8 mouse cellular contexts compared by ENCODE assay signal in the genomic region with DNA sequence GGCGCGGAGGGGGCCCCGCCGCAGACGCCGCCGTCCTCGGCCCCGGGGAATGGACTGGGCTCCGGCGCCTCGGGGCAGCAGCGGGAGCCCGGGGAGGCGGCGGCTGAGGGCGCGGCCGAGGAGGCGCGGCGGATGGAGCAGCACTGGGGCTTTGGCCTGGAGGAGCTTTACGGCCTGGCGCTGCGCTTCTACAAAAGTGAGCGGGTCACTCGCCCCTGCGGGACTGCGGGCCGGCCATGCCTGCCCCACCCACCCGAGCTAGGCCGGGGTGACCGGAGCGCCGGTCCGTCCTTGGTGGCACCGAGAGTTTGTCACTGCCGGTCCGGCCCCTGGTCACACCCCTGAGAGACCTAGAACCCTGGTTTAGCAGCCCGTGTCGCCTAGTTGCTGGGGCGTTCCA. TPM values are rescaled to one million over a fixed set of nuclear protein-coding genes. Genes with fewer than 3 reads are reported as not detected.
DNase-seq lines count a peak whose midpoint lies in the region; ATAC-seq and TF ChIP-seq lines count a peak whose summit lies in the region.

No protein-coding gene starts in this region.

- H3ac ChIP-seq in myocyte (ENCODE audit: control insufficient read depth, insufficient read length), result peak overlapping the region; percentile 80

- peaks cover 53% of the 10 kb centered on the region for H3K79me2 ChIP-seq in myocyte (ENCODE audit: control insufficient read depth, insufficient read depth)

- peak overlapping the region; percentile 99 for H3K9ac ChIP-seq in heart, embryonic 13.5 days
- peak overlapping the region; percentile 96 for H3K9ac ChIP-seq in forebrain, embryonic 14.5 days (ENCODE audit: low read length)
- H3K9ac ChIP-seq in liver, embryonic 11.5 days (ENCODE audit: low read depth, low read length), result peak overlapping the region; percentile 94

- POLR2A ChIA-PET in Patski (lab: Charles Lee), result interaction anchor here (0.5 to 1.4 kb wide), 3 partner anchors 9 to 124 kb away, joined by 3 to 5 read pairs (median 4); no protein-coding TSS in a partner anchor

- H3K9me3 ChIP-seq in heart, embryonic 13.5 days, result no peaks in the 10 kb centered on the region
- no peaks in the 10 kb centered on the region for H3K9me3 ChIP-seq in forebrain, embryonic 14.5 days (replicated peaks; ENCODE audit: control insufficient read depth, low read length)
- H3K9me3 ChIP-seq in liver, embryonic 11.5 days (ENCODE audit: control insufficient read depth, low read length), result no peaks in the 10 kb centered on the region

- no peak for TF ChIP-seq POLR2A in myocyte (IDR thresholded peaks at IDR 0.05; ENCODE audit: insufficient read length, low read depth)

- peak overlapping the region; percentile 90 for H3K4me2 ChIP-seq in heart, embryonic 13.5 days
- peak overlapping the region; percentile 64 for H3K4me2 ChIP-seq in forebrain, embryonic 14.5 days (ENCODE audit: low read length)
- H3K4me2 ChIP-seq in liver, embryonic 11.5 days, result peak overlapping the region; percentile 85
- peak overlapping the region; percentile 98 for H3K4me2 ChIP-seq in myocyte (ENCODE audit: low read depth)

- WGBS in heart, embryonic 13.5 days, result 0% methylated on average over 38 of the region's 42 CpGs
- WGBS in forebrain, embryonic 14.5 days, result 1% methylated on average over 36 of the region's 42 CpGs
- WGBS in liver, embryonic 11.5 days, result under 1% methylated on average over 42 of the region's 42 CpGs

- ATAC-seq in heart, embryonic 13.5 days (ENCODE audit: extremely low read depth, insufficient number of reproducible peaks, low FRiP score, low TSS enrichment), result peak; percentile 71
- ATAC-seq in Patski, result peak; percentile 48
- ATAC-seq in forebrain, embryonic 14.5 days, result peak; percentile 81
- peak; percentile 77 for ATAC-seq in liver, embryonic 11.5 days (replicated peaks; ENCODE audit: low FRiP score)

- H3K27me3 ChIP-seq in heart, embryonic 13.5 days (replicated peaks), result no peaks in the 10 kb centered on the region
- H3K27me3 ChIP-seq in Patski (no peaks in the 10 kb centered on the region), myocyte (ENCODE audit: control insufficient read depth, insufficient read depth, insufficient read length) (no peaks in the 10 kb centered on the region)
- no peaks in the 10 kb centered on the region for H3K27me3 ChIP-seq in forebrain, embryonic 14.5 days (replicated peaks; ENCODE audit: control insufficient read depth, insufficient read depth, low read length)
- no peaks in the 10 kb centered on the region for H3K27me3 ChIP-seq in liver, embryonic 11.5 days (replicated peaks; ENCODE audit: control insufficient read depth, insufficient read depth, low read length)

- peaks cover 42% of the 10 kb centered on the region for H3K4me1 ChIP-seq in heart, embryonic 13.5 days
- H3K4me1 ChIP-seq in forebrain, embryonic 14.5 days (ENCODE audit: control insufficient read depth, insufficient read depth, low read length), result peaks cover 12% of the 10 kb centered on the region
- H3K4me1 ChIP-seq in liver, embryonic 11.5 days (replicated peaks; ENCODE audit: control insufficient read depth, insufficient read depth, low read length), result peaks cover 35% of the 10 kb centered on the region

- CTCF ChIA-PET in Patski (lab: Charles Lee), result interaction anchor here (0.9 to 1.7 kb wide), 2 partner anchors 19 to 36 kb away, joined by 3 to 4 read pairs; no protein-coding TSS in a partner anchor

- no peak for DNase-seq in heart, adult 11 months
- no peak for DNase-seq in Patski (ENCODE audit: low read depth, low spot score)
- DNase-seq in forebrain, embryonic 14.5 days (ENCODE audit: low spot score), result peak; percentile 8
- DNase-seq in liver, embryonic 11.5 days (ENCODE audit: low spot score), result no peak
- DNase-seq in cerebellum, postnatal 36 days, result no peak
- DNase-seq in retina, embryonic 14.5 days (ENCODE audit: low spot score), result no peak

- H3K27ac ChIP-seq in heart, embryonic 13.5 days (replicated peaks), result peak overlapping the region; percentile 95
- peak overlapping the region; percentile 78 for H3K27ac ChIP-seq in forebrain, embryonic 14.5 days (ENCODE audit: low read depth, low read length)
- peak overlapping the region; percentile 91 for H3K27ac ChIP-seq in liver, embryonic 11.5 days (ENCODE audit: low read depth, low read length)

- H3K4me3 ChIP-seq in heart, embryonic 13.5 days, result peak overlapping the region; percentile 100
- peak overlapping the region; percentile 99 for H3K4me3 ChIP-seq in forebrain, embryonic 14.5 days (ENCODE audit: low read depth, low read length)
- peak overlapping the region; percentile 93 for H3K4me3 ChIP-seq in liver, embryonic 11.5 days (ENCODE audit: low read depth, low read length)
- peak overlapping the region; percentile 79 for H3K4me3 ChIP-seq in myocyte

- H3K36me3 ChIP-seq in heart, embryonic 13.5 days, result no peaks in the 10 kb centered on the region
- H3K36me3 ChIP-seq in forebrain, embryonic 14.5 days (ENCODE audit: control insufficient read depth, insufficient read depth, low read length), result no peaks in the 10 kb centered on the region
- H3K36me3 ChIP-seq in liver, embryonic 11.5 days (ENCODE audit: control insufficient read depth, insufficient read depth, low read length), result no peaks in the 10 kb centered on the region
- no peaks in the 10 kb centered on the region for H3K36me3 ChIP-seq in myocyte (ENCODE audit: control insufficient read depth, insufficient read depth)

- in situ Hi-C loops in Patski (cut with MboI; ENCODE audit: low pct_unique_long_range_greater_than_20kb), result loop anchor here (5.0 kb wide), 1 partner anchor 81 kb away; no protein-coding TSS in a partner anchor

- no peak for TF ChIP-seq CTCF in Patski (IDR thresholded peaks at IDR 0.05)

TF ChIP-seq in myocyte, 11 proteins besides CTCF, POLR2A, EP300 and RAD21:
- TF ChIP-seq USF1 (IDR thresholded peaks at IDR 0.05; ENCODE audit: low read depth) (no peak), POLR2AphosphoS2 (IDR thresholded peaks at IDR 0.05; ENCODE audit: insufficient read length, low read depth) (no peak), MYOD1 (IDR thresholded peaks at IDR 0.05; ENCODE audit: control insufficient read depth in 1 of 3, insufficient read length in 2 of 3, low read depth in 2 of 3) (no peak), TCF3 (IDR thresholded peaks at IDR 0.05; ENCODE audit: insufficient read length, low read depth) (no peak), TCF12 (IDR thresholded peaks at IDR 0.05; ENCODE audit: insufficient read depth, poor library complexity, severe bottlenecking) (no peak), SRF (IDR thresholded peaks at IDR 0.05; ENCODE audit: control insufficient read depth, insufficient read length, low read depth) (no peak), REST (IDR thresholded peaks at IDR 0.05; ENCODE audit: insufficient read depth, insufficient read length) (no peak), MYOG (IDR thresholded peaks at IDR 0.05; ENCODE audit: control insufficient read depth in 1 of 3, insufficient read depth in 1 of 3, insufficient read length in 2 of 3, low read depth in 2 of 3) (no peak), E2F4 (IDR thresholded peaks at IDR 0.05; ENCODE audit: insufficient read depth) (no peak), MAX (IDR thresholded peaks at IDR 0.05; ENCODE audit: low read depth) (no peak), CEBPB (IDR thresholded peaks at IDR 0.05; ENCODE audit: insufficient read depth, poor library complexity, severe bottlenecking) (no peak)

RNA-seq across cellular contexts. Expression of gene Acbd3, which starts 0.3 kb away (rescaled TPM):
- polyA plus RNA-seq in heart, embryonic 13.5 days (2015; fragmentation: Nextera tagmentation; extraction: Ambion mirVana), result 18.5 and 18.8 TPM in 2 replicates
- polyA plus RNA-seq in Patski (2021) (53.4 TPM), myocyte (2012; fragmentation: generic; extraction: Trizol) (13.6 TPM)
- 17.2 and 18.1 TPM in 2 replicates for polyA plus RNA-seq in forebrain, embryonic 14.5 days (2014; fragmentation: Nextera tagmentation; extraction: Ambion mirVana)
- polyA plus RNA-seq in liver, embryonic 11.5 days (2014; fragmentation: Nextera tagmentation; extraction: Ambion mirVana), result 17.5 and 18.4 TPM in 2 replicates

RNA-seq across cellular contexts. Expression of gene Mixl1, which starts 29.3 kb away (rescaled TPM):
- polyA plus RNA-seq in heart, embryonic 13.5 days (2015; fragmentation: Nextera tagmentation; extraction: Ambion mirVana), result 0.16 and 0.24 TPM in 2 replicates
- polyA plus RNA-seq in Patski (2021) (not detected), myocyte (2012; fragmentation: generic; extraction: Trizol) (not detected)
- polyA plus RNA-seq in forebrain, embryonic 14.5 days (2014; fragmentation: Nextera tagmentation; extraction: Ambion mirVana), result 0.14 and 0.27 TPM in 2 replicates
- 1.8 and 2.0 TPM in 2 replicates for polyA plus RNA-seq in liver, embryonic 11.5 days (2014; fragmentation: Nextera tagmentation; extraction: Ambion mirVana)
